Mouse (Mus musculus) urinary bladder, postnatal 10 days (tissue): Measurements from ENCODE around the gene Idi2.
"Not testable (repeated sequence)": the region's sequence is repeated elsewhere in the genome, so short reads cannot be mapped to it uniquely, and the experiment has no call there.

ENCODE experiments used
- DNase-seq: peaks from one replicate; pipeline ENCODE4 v3.0.0; 2022; ENCODE audit warnings: low spot score

The Idi2 gene

GRCm38 (mm10) chr13:8952563-8952962, at the start of gene Idi2:
TSS of gene Idi2 (plus strand) at chr13:8952863.
- DNase-seq = not testable (repeated sequence)

DNA sequence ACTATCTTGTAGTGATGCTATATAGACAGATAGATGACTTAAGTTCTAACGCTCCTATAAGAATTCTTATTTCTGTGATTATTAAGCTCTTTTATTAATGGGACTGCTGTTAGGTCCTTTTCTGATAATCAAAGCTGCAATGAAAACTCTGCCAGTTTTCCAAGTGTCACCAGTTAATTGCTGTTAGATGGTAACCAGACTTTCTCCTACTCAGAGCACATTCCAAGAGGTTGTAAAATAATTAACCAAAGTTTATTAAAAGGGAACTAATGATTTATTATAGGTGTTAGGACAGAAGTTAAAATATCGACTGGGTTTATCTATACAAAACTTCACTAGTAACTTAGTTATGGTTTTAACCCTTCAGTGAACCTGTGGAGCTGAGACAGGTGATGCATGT, 46.7 kb upstream of the Idi2 start:
- DNase-seq = not testable (repeated sequence)

DNA sequence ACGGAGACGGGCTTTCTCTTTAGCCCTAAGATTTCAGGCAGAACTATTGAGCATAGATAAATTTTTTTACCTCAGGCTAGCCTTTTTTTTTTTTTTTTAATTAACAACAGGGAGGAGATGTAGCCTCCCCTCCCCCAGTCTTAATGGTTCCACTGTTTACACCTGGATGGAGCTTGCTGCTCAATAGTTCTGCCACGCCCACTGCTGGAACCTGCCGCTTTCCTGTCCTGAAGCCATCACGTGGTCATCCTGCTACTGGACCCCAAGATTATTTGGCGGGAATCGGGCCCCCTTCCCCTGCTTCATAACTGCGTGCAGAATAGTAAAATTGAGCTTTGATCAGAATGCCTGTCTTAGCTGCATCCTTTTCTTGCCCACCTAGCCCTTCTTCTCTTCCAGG, 38.8 kb upstream of the Idi2 start:
- not testable (repeated sequence) for DNase-seq

DNA sequence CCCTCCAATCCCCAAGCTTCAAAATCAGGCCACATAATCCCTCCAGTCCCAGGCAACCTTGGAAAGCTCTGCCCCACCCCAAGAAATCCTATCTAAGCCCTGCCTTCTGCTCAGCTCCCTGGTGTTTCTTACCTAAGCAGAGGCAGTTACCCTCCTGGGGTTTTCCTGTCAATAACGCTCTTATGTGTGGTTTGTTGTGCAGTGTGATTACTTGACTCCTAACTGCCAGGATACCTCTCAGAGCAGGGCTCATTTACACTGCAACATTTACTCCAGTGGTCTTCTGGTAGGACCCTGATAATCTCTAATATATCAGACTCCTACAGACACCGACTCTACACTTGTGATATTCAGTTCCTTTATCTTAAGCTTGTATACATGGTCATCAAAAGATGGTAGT, 19.2 kb upstream of the Idi2 start:
- no peak for DNase-seq

DNA sequence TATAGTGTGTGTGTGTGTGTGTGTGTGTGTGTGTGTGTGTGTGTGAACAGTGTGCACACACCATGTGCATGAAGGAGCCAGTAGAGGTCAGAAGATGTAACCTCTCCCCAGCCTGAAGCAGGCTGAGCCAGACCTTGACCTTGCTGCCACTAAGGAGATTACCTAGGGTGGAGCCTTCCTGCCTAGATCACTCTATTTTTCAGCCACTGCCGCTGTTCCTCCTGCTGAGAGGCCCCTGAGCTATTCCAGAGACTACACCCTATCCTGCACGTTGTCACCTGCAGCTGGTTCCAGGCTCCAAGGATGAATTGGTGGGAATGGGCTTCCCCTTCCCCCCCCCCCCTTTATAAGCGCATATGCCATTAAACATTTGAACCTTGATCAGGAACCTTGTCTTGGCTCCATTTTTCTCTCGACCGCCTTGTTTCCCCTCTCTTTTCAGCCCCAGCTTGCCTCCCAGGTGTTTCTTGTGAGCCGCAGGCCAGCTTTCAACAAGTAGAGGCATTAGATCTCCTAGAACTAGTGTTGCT, 15.0 kb upstream of the Idi2 start:
- not testable (repeated sequence) for DNase-seq

- not testable (repeated sequence) for DNase-seq
Observed at GRCm38 (mm10) chr13:8941110-8941509, 11.6 kb upstream of the Idi2 start.

- not testable (repeated sequence) for DNase-seq
Observed at GRCm38 (mm10) chr13:8941701-8942100, 11.0 kb upstream of the Idi2 start.

- DNase-seq = not testable (repeated sequence)
Observed at GRCm38 (mm10) chr13:8943828-8944227, 8.8 kb upstream of the Idi2 start.

DNA sequence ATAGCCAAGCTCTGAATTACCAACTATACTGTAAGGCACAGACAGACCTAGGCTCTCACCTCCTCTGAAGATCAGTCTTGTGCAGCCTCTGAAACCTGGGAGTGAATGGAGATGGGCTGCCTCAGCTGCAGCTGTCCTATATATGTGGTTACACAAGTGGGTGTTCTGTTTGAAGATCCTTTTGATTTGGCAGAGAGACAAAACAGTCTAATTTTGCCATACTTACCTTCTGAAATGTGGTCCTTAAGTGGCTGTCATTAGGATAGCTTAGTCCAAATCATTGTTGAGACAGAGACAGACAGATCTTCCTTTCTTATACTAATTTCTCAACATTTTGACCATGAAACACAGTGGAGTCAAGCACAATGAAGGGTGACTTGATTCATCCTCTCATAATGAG, 4.5 kb upstream of the Idi2 start, which contains the start of gene Gm9745:
Gm9745 (minus strand) TSS at position 101 of the 400 bp plus-strand sequence.
- DNase-seq = not testable (repeated sequence)

DNA sequence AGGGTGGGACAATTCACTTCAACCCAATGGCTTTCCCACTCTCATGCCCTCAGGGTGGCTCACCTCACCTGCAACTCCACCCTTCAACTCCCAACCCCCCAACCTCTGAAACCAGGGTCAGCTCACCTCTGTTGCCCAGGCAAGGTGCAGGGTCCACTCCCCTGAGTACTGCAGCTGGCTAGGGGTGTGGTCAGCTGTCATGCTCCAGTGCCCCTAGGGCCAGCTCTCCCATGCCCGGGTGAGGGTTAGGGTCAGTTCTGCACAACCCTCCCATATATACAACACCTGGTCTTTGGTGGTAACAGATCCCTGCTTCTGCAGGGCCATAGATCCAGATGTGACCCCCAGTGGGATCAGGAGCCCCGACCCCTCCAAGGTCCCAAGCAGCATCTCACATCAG, 2.5 kb downstream of the Idi2 start:
- DNase-seq = not testable (repeated sequence)

- not testable (repeated sequence) for DNase-seq
Observed at GRCm38 (mm10) chr13:8956873-8957272, 4.2 kb downstream of the Idi2 start.

DNA sequence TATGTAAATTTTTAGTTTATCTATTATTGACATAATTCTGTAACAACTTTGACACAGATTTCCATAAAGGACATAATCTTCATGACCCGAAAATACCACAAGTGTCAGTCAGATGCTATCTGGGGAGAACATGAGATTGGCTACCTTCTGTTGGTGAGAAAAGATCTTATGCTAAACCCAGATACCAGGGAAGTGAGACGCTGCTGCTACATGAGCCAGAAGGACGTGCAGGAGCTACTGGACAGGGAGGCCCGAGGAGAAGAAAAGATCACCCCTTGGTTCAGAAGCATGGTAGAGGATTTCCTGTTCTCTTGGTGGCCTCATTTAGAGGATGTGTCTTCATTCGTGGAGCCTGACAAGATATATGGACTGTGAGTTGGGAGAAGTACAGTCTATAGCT, 6.4 kb downstream of the Idi2 start:
- DNase-seq = not testable (repeated sequence)

GRCm38 (mm10) chr13:8959554-8959953, 6.9 kb downstream of the Idi2 start:
- DNase-seq = not testable (repeated sequence)

DNA sequence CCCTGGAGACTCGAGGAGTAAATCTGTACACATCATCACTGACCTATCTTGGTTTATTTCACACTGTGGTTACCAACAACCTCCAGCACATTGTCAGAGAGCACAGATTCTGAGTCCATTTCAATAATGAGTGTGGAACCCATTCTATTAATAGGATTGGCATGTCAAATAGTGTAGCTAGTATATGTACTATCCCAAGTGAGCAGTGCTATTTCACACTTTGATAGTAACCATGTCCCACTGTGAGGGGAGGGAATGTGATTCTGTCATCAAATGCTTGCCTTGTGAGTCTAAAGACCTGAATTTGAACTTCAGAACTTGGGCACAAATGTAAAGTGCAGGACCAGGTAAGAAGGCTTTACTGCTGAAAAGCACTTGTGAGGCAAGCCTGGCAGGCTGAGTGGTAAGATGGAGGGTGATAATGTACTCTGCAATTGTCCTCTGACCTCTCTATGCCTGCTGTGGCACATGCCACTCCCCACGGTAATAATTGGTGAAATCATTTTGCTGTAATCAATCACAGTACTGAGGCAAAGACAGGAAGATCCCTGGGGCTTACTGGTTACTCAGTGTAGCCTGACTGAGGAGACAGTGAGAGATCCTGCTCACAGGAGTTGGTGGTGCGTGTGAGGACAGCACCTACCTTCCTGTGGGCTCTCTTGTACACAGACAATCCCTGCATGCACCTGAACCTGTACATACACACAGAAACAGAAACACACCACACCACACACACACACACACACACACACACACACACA, 8.6 kb downstream of the Idi2 start:
- not testable (repeated sequence) for DNase-seq

- not testable (repeated sequence) for DNase-seq
Observed at GRCm38 (mm10) chr13:8962266-8962665, 9.6 kb downstream of the Idi2 start.

- DNase-seq = no peak
Observed at GRCm38 (mm10) chr13:8965224-8965623, 12.6 kb downstream of the Idi2 start.

DNA sequence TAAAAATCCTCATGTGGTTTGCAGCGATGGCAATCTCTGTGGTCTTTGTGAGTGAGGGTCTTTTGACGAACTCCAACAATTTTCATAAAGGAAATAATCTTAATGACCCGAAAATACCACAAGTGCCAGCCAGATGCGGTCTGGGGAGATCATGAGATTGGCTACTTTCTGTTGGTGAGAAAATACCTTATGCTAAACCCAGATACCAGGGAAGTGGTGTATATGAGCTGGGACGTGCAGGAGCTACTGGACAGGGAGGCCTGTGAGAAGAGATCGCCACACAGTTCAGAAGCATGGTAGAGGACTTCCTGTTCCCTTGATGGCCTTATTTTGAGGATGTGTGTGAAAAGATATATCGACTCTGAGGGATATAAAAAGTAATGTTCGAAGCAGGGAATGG, 15.1 kb downstream of the Idi2 start:
- DNase-seq = no peak

GRCm38 (mm10) chr13:8972369-8972768, 19.7 kb downstream of the Idi2 start:
- no peak for DNase-seq

DNA sequence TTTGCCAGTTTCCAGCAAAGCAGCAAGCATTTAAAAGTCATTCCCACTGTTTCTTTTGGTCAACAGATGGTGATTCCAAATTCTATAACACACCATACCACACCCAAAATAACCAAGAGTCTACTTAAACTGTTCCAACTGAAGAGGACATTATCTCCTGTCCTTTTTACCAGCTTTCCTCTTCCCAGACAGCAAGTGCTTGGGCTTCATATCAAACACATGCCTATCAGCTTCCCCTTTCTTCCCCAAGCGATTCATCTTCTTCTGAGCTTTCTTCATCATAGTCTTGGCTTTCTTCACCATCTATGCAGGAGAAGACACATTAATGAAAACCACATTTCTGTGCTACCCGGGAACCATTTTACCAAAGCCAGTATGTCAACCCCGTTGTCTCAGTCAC, 20.3 kb downstream of the Idi2 start:
- no peak for DNase-seq

GRCm38 (mm10) chr13:8992231-8992630, 39.6 kb downstream of the Idi2 start:
- DNase-seq = no peak

- no peak for DNase-seq
Observed at GRCm38 (mm10) chr13:8995159-8995989, 42.7 kb downstream of the Idi2 start.

GRCm38 (mm10) chr13:8995990-8996786, 43.5 kb downstream of the Idi2 start, which contains the start of gene Gtpbp4:
TSS of gene Gtpbp4 (minus strand) at chr13:8996083.
- peak; percentile 79 for DNase-seq
